Mouse (Mus musculus) heart, adult 2 months (tissue): Measurements from ENCODE around the gene Sox30. TPM values are rescaled to one million over a fixed set of nuclear protein-coding genes. Genes with fewer than 3 reads are reported as not detected.

Experiments
- DNase-seq, 2 experiments: peaks; one replicate each; pipeline ENCODE4 v3.0.0; 2021
- H3K27ac ChIP-seq: fragments of 200-600 bp; 2 replicates; pipeline ENCODE4 v1.8.1; 2022
- H3K27me3 ChIP-seq: fragments of 200-500 bp; 2 replicates; pipeline ENCODE4 v1.6.1; 2012; ENCODE audit warnings: mild to moderate bottlenecking, low read length, inconsistent platforms, mixed read lengths; ENCODE audit not compliant: control insufficient read depth, insufficient read depth
- H3K36me3 ChIP-seq: fragments of 200-500 bp; 2 replicates; pipeline ENCODE4 v1.6.1; 2012; ENCODE audit warnings: low read length, inconsistent platforms; ENCODE audit not compliant: control insufficient read depth, insufficient read depth
- H3K4me1 ChIP-seq: fragments of 200-500 bp; 2 replicates; pipeline ENCODE4 v1.6.1; 2011; ENCODE audit warnings: low read length; ENCODE audit not compliant: control insufficient read depth, insufficient read depth
- H3K4me3 ChIP-seq: fragments of 200-600 bp; 2 replicates; pipeline ENCODE4 v1.8.1; 2022
- H3K79me2 ChIP-seq: fragments of 200-500 bp; replicated peaks from 2 replicates; pipeline ENCODE4 v1.6.1; 2012; ENCODE audit warnings: mild to moderate bottlenecking, inconsistent platforms, low read length, moderate library complexity, mixed read lengths; ENCODE audit not compliant: control insufficient read depth, insufficient read depth
- H3K9ac ChIP-seq: fragments of 200-500 bp; 2 replicates; pipeline ENCODE4 v1.6.1; 2012; ENCODE audit warnings: low read depth, mild to moderate bottlenecking, control low read depth, inconsistent platforms, low read length, mixed read lengths
- CTCF ChIP-seq: fragments of 200-600 bp; IDR thresholded peaks from 2 replicates; pipeline ENCODE4 v1.8.1; 2022; ENCODE audit warnings: antibody characterized with exemption, mild to moderate bottlenecking, moderate library complexity
- EP300 ChIP-seq: fragments of 200-500 bp; IDR thresholded peaks from 2 replicates; pipeline ENCODE4 v1.6.1; 2011; ENCODE audit warnings: low read depth, low read length, control low read depth; ENCODE audit not compliant: insufficient read depth
- POLR2A ChIP-seq: fragments of 200-500 bp; IDR thresholded peaks from 2 replicates; pipeline ENCODE4 v1.6.1; 2011; ENCODE audit warnings: mild to moderate bottlenecking, low read depth, low read length, control low read depth; ENCODE audit not compliant: insufficient read depth
- WGBS: fragments of 180-500 bp; shearing (Covaris S2); methylation state at CpG from one replicate; pipeline ENCODE4 v1.1.7; 2018; 5-methylcytosine and 5-hydroxymethylcytosine counted together
- intact Hi-C: fragments of 180-260 bp; cut with DNase I; formaldehyde crosslinking; loops from one replicate; pipeline ENCODE4 v1.15.1; 2025
- polyA plus RNA-seq: library from polyadenylated mRNA; depleted of rRNA; stranded (reverse); fragments of >200 nt; gene quantifications from 2 replicates; pipeline ENCODE4 v1.2.3, GENCODE M21; 2012
- total RNA-seq, 2 experiments: library from RNA; stranded (reverse); gene quantifications; 2 replicates each; pipeline ENCODE4 v1.2.3; 2021

Gene Sox30
- total and polyA plus RNA-seq, 3 experiments, result 0.14 to 0.18 (median 0.16) TPM

DNA sequence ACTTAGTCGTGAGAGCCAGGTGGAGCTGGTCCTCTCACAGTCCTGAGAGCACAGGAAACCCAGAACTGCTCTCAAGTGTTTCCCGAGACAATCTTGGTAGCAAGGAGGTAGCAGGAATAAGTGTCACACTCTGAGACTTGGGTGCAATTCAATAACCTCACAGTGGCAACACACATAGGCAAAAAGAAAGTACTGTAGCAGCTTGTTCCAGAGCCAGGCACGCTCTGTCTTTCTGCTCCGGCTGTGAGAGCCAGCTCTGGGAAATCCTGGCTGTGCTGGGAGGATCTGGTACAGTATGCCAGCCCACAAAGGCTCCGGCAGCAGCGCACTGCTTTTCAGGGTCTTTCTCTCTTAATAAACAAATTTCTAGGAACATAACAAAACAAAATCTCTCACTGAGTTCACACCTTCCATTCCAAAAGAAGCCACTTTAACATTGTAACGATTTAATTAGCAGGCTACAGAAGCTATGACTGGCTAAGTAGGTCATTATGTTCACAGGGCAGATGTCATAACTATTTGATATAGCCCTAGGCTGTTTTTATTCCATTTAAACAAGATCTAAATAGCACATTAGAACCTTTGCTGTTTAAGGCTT is 36.9 kb upstream of the Sox30 start:
- no peaks in the 10 kb centered on the region for H3K27me3 ChIP-seq
- no peak overlapping the region for H3K9ac ChIP-seq
- intact Hi-C loops, result loop anchor here (10.0 kb wide), 1 partner anchor 182 kb away; no protein-coding TSS in a partner anchor
- no peak overlapping the region for H3K27ac ChIP-seq
- no peak for TF ChIP-seq CTCF
- TF ChIP-seq EP300, result no peak
- TF ChIP-seq POLR2A, result no peak
- no peaks in the 10 kb centered on the region for H3K36me3 ChIP-seq
- H3K79me2 ChIP-seq, result no peaks in the 10 kb centered on the region
- H3K4me3 ChIP-seq, result peak overlapping the region; percentile 78
- H3K4me1 ChIP-seq, result peaks cover 3% of the 10 kb centered on the region
- WGBS, result 28% methylated on average over 7 of the region's 7 CpGs
- DNase-seq, result peak; percentile 24 to 26

DNA sequence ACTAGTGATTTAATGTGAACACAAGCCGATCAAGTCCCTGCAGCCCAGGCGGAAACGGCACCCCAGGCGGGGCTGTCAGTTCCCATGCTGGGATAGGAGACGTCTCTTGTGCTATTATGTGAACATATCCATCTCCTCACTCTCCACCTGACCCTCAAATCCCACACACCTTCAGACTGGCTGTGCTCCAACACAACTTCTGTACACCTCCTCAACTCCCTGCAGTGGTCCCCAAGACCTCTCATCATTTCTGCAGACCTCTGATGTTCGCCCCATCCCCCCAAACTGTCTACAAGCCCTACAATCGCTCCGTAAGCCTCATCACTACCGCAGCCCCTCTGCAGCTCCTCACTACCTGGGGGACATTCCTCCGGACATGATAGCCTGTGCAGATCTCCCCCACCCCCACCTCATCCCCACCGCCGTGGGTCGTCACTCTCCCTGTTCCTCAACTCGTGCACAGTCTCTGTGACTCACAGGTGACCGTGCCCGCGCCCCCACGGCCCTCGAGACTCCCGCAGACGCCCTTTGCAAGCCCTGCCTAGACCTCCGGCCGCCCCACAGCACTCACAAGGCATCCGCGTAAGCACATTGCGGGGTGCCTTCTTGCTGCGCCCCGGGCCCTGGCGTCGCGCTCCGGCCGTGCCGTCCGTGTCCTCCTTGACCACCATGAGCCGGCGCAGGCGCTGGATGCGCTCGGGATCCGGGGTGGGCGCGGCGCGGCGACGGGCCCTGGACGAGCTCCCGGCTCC is 36.0 kb upstream of the Sox30 start:
- peaks cover 3% of the 10 kb centered on the region for H3K4me1 ChIP-seq
- no peak for TF ChIP-seq POLR2A
- TF ChIP-seq CTCF, result no peak
- no peaks in the 10 kb centered on the region for H3K36me3 ChIP-seq
- intact Hi-C loops, result loop anchor here (2.0 to 10.0 kb wide), 2 partner anchors 181 to 273 kb away; no protein-coding TSS in a partner anchor
- peak overlapping the region; percentile 55 for H3K27ac ChIP-seq
- WGBS, result under 1% methylated on average over 49 of the region's 49 CpGs
- H3K27me3 ChIP-seq, result no peaks in the 10 kb centered on the region
- H3K79me2 ChIP-seq, result no peaks in the 10 kb centered on the region
- peak; percentile 10 to 28 for DNase-seq
- H3K9ac ChIP-seq, result peak overlapping the region; percentile 91
- H3K4me3 ChIP-seq, result peak overlapping the region; percentile 78

DNA sequence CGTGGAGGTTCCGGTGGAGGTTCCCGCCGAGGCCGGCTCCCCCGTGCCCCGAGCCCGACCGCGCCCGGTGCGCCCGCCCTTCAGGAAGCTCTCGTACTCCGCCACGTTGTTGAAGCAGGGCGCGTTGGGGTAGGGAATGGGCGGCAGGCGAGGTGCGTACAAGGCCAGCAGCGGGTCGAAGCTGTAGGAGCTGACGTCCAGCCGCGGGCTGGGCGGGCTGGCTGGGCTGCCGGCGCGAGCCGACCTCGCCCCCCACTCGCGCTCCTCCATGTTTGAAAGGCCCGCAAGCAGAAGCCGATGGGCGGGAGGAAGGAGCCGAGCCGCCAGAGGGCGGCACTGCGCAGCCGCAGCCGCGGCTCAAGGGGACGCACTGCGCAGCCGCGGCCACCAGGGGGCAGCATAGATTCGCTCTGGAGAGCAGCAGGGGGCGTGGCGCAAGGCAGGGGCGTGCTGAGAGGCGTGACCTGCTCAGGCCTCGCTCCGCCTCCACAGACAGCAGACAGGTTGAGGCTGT is 35.4 kb upstream of the Sox30 start, which contains the start of gene Lsm11:
Gene Lsm11, minus strand, starts transcription at position 293 of the 514 bp plus-strand sequence.
- H3K79me2 ChIP-seq, result no peaks in the 10 kb centered on the region
- peak; percentile 95 to 100 for DNase-seq
- peak within 1 kb of the TSS; percentile 55 for H3K27ac ChIP-seq
- H3K4me1 ChIP-seq, result peaks cover 3% of the 10 kb centered on the region
- under 1% methylated on average over 55 of the region's 55 CpGs for WGBS
- H3K36me3 ChIP-seq, result no peaks in the 10 kb centered on the region
- H3K4me3 ChIP-seq, result peak within 1 kb of the TSS; percentile 78
- H3K27me3 ChIP-seq, result no peaks in the 10 kb centered on the region
- intact Hi-C loops, result loop anchor here (2.0 to 10.0 kb wide), 2 partner anchors 180 to 272 kb away; no protein-coding TSS in a partner anchor
- TF ChIP-seq POLR2A (no peak), CTCF (no peak; the same call in 1 of the 2 replicates), EP300 (peak; percentile 64; the same call in 1 of the 2 replicates)
- peak within 1 kb of the TSS; percentile 91 for H3K9ac ChIP-seq

DNA sequence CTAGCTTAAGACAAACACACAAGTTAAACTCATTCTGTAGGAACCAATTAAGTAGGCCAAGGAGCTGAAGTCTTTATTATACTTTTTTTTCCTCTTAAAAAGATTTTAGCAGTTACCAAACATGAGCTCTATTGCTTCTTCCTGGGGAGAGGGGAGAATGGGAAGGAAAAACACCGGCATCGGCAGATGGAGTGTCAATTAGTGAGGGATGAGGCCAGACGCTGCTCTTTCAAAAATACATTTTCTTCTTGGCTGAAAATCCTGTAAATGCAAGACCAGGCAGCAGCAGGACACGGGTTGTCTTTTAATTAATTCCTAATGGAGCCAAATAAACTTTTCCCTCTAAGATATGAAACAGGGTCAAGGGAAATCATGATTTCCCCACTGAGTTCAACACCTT is 33.3 kb upstream of the Sox30 start:
- Histone ChIP-seq H3K4me1 (peaks cover 3% of the 10 kb centered on the region), H3K79me2 (no peaks in the 10 kb centered on the region), H3K9ac (no peak overlapping the region), H3K27ac (no peak overlapping the region), H3K36me3 (no peaks in the 10 kb centered on the region), H3K4me3 (no peak overlapping the region), H3K27me3 (no peaks in the 10 kb centered on the region)
- intact Hi-C loops, result loop anchor here (10.0 kb wide), 1 partner anchor 178 kb away; no protein-coding TSS in a partner anchor
- no peak for TF ChIP-seq CTCF
- TF ChIP-seq POLR2A, result no peak
- TF ChIP-seq EP300, result no peak
- 64% methylated on average over 4 of the region's 4 CpGs for WGBS
- DNase-seq, result no peak

DNA sequence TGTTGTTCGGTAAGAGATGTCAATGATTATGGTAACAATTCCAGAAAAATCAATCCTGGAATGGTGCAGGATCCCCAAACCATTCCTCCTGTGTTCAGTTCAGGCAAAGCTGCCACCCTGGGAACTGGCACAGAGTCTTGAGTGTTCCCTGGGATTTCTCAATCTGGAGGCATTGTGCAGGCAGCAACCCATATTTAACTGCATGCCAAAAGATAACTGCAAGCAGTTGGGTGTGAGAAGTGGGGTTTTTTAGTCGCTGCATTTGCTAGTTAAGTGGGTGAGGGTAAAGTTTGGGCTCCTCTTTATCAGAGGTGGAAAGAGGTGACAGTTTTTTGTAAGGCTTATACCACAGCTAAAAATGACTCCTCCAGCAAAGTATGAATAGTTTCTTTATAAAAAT is 32.6 kb upstream of the Sox30 start:
- intact Hi-C loops, result loop anchor here (10.0 kb wide), 1 partner anchor 177 kb away; no protein-coding TSS in a partner anchor

More for the DNA sequence above, 32.6 kb upstream of the Sox30 start:
- TF ChIP-seq POLR2A (no peak), EP300 (no peak), CTCF (no peak)
- no peak overlapping the region for H3K27ac ChIP-seq
- H3K36me3 ChIP-seq, result no peaks in the 10 kb centered on the region
- H3K4me3 ChIP-seq, result no peak overlapping the region
- 59% methylated on average over 2 of the region's 2 CpGs for WGBS
- H3K27me3 ChIP-seq, result no peaks in the 10 kb centered on the region
- H3K4me1 ChIP-seq, result peaks cover 3% of the 10 kb centered on the region
- peak in 1 of 2 experiments; percentile 14 for DNase-seq
- no peaks in the 10 kb centered on the region for H3K79me2 ChIP-seq
- H3K9ac ChIP-seq, result no peak overlapping the region
